Mouse (Mus musculus) limb, embryonic 14.5 days (tissue): ENCODE measurements around the gene Arhgef6. TPM values are rescaled to one million over a fixed set of nuclear protein-coding genes. Genes with fewer than 3 reads are reported as not detected.

Experiments used
- ATAC-seq: fragments of 200-750 bp; cut with Nextera tagmentation; 2 replicates; pipeline ENCODE4 v1.8.0; 2017; ENCODE audit warnings: low read depth, moderate number of reproducible peaks, moderate TSS enrichment; ENCODE audit not compliant: low FRiP score
- DNase-seq: peaks from one replicate; pipeline ENCODE4 v3.0.0-alpha.2; 2015; ENCODE audit warnings: low spot score
- H3K27ac ChIP-seq: fragments of 300-500 bp; sonication (generic); replicated peaks from 2 replicates; pipeline ENCODE4 v1.5.1; 2014; ENCODE audit warnings: low read depth, mild to moderate bottlenecking, low read length, moderate library complexity, mixed read lengths
- H3K27me3 ChIP-seq: fragments of 300-500 bp; sonication (generic); 2 replicates; pipeline ENCODE4 v1.6.1; 2014; ENCODE audit warnings: low read length, mixed read lengths; ENCODE audit not compliant: control insufficient read depth, insufficient read depth
- H3K36me3 ChIP-seq: fragments of 300-500 bp; sonication (generic); 2 replicates; pipeline ENCODE4 v1.6.1; 2014; ENCODE audit warnings: mild to moderate bottlenecking, low read length, moderate library complexity, mixed read lengths; ENCODE audit not compliant: control insufficient read depth, insufficient read depth
- H3K4me1 ChIP-seq: fragments of 300-500 bp; sonication (generic); 2 replicates; pipeline ENCODE4 v1.6.1; 2014; ENCODE audit warnings: antibody characterized with exemption, low read length, mixed read lengths; ENCODE audit not compliant: control insufficient read depth, insufficient read depth
- H3K4me2 ChIP-seq: fragments of 300-500 bp; sonication (generic); replicated peaks from 2 replicates; pipeline ENCODE4 v1.6.1; 2014; ENCODE audit warnings: low read depth, mild to moderate bottlenecking, low read length, moderate library complexity; ENCODE audit not compliant: severe bottlenecking
- H3K4me3 ChIP-seq: fragments of 300-500 bp; sonication (generic); replicated peaks from 2 replicates; pipeline ENCODE4 v1.5.1; 2014; ENCODE audit warnings: low read length
- H3K9ac ChIP-seq: fragments of 300-500 bp; sonication (generic); 2 replicates; pipeline ENCODE4 v1.6.1; 2014; ENCODE audit warnings: mild to moderate bottlenecking, low read depth, low read length, moderate library complexity; ENCODE audit not compliant: severe bottlenecking
- H3K9me3 ChIP-seq: fragments of 300-500 bp; sonication (generic); 2 replicates; pipeline ENCODE4 v1.6.1; 2016; ENCODE audit warnings: low read length; ENCODE audit not compliant: control insufficient read depth
- POLR2A ChIP-seq: fragments of 200-500 bp; IDR thresholded peaks from 2 replicates; pipeline ENCODE4 v1.8.0; 2012; ENCODE audit warnings: inconsistent platforms, mild to moderate bottlenecking, moderate library complexity, borderline replicate concordance; ENCODE audit not compliant: insufficient read depth, insufficient read length; ENCODE audit errors: extremely low read depth
- WGBS: fragments of 180-500 bp; shearing (Covaris S2); extraction: QIAGEN DNeasy Blood & Tissue Kit; methylation state at CpG from one replicate; pipeline ENCODE4 v1.1.7; 2014; 5-methylcytosine and 5-hydroxymethylcytosine counted together
- polyA plus RNA-seq, 2 experiments: library from polyadenylated mRNA; depleted of rRNA in 1 of 2; stranded (reverse) in 1 of 2; unstranded in 1 of 2; fragments of >200 nt; fragmentation: Nextera tagmentation in 1 of 2; extraction: Ambion mirVana in 1 of 2; gene quantifications; 2 replicates each; pipeline versions ENCODE4 v1.2.1 to v1.2.3; 2012 to 2014

The Arhgef6 gene
- polyA plus RNA-seq, 2 experiments: 14.9 to 17.0 TPM

DNA sequence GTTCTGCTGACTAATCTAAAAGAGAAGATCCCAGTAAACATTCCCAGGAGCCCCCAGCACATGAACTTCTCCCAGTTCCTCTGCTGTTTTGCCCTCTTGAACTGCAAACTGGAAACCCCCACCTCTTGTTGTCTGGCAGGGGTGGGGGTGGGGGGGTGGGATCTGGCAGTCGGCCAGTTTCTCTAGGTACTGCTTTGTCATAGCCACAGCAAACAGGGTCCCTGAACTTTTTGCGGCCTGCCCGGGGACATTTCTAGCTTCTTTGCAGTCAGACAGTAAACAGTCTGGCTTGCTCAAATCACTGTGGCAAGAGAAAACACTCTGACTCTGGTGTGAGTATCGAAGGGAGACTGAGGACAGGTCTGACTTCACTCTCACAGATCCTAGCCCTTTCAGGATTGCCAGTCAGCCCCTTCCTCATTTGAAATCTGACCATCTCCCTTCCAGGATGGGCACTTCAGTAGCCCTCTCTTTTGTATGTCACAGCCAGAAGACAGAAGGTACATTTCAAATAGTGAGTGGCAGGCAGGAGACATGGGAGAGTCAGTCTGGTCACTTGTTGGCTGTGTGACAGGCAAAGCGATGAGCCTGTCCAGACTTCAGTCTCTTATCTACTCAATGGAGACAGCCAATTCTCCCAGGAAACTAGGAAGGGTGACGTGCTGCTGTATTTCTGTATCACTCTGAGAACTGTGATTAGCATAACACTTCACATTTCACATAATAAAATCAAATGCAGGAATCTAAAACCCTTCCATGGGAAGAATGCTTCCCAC, 60.8 kb downstream of the Arhgef6 start:
- ATAC-seq: no peak
- no peak for DNase-seq
- no peaks in the 10 kb centered on the region for H3K9me3 ChIP-seq
- H3K36me3 ChIP-seq: no peaks in the 10 kb centered on the region
- no peak overlapping the region for H3K9ac ChIP-seq
- H3K27me3 ChIP-seq: no peaks in the 10 kb centered on the region
- H3K4me3 ChIP-seq: no peak overlapping the region
- no peak for TF ChIP-seq POLR2A
- H3K4me2 ChIP-seq: no peak overlapping the region
- no peaks in the 10 kb centered on the region for H3K4me1 ChIP-seq
- WGBS: 45% methylated on average over 6 of the region's 6 CpGs
- no peak overlapping the region for H3K27ac ChIP-seq

DNA sequence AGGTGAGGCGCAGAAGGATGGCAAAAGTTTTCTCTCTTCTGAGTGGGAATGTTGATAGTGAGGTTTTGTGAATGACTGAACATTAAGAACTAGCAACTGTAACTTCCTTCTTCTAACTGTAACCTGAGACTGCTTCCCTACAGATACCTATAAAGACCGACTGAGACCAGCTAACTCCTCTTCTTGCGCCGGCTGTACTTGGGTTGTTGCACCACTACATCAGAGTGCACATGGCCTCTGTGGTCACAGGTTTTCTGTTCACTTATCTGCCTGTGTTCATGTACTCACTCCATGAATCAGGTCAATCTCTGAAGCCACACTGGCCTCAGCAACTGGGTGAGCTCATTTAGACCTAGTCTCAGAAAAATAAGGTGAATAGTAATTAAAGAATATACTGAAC, 75.0 kb downstream of the Arhgef6 start:
- 70% methylated on average over 4 of the region's 4 CpGs for WGBS
- Histone ChIP-seq H3K4me2 (no peak overlapping the region), H3K27me3 (no peaks in the 10 kb centered on the region), H3K36me3 (no peaks in the 10 kb centered on the region), H3K9ac (no peak overlapping the region), H3K27ac (no peak overlapping the region), H3K9me3 (no peaks in the 10 kb centered on the region), H3K4me3 (no peak overlapping the region), H3K4me1 (no peaks in the 10 kb centered on the region)
- TF ChIP-seq POLR2A: no peak
- DNase-seq: no peak
- no peak for ATAC-seq

DNA sequence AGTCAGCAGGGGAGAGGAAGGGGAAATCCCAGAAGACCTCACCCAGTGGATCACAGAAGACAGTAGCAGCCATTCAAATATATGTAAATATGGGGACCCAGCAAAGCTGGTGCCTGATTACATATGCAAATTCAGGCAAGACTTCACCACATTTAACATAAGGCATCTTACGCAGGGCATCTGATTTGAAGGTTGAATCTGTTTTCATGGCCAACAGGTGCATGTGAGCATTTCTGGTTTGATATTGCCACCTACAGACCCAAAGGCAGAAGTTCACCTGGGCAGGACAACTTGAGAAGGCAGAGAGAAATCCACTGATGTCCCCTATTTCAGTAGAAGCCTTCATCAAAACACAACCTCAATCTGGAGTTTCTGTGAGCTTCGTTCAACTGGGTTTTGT, 77.8 kb downstream of the Arhgef6 start:
- Histone ChIP-seq H3K4me3 (no peak overlapping the region), H3K27me3 (no peaks in the 10 kb centered on the region), H3K4me1 (no peaks in the 10 kb centered on the region), H3K36me3 (no peaks in the 10 kb centered on the region), H3K4me2 (no peak overlapping the region), H3K9ac (no peak overlapping the region), H3K9me3 (no peaks in the 10 kb centered on the region), H3K27ac (no peak overlapping the region)
- no peak for DNase-seq
- TF ChIP-seq POLR2A: no peak
- WGBS: 48% methylated on average over 2 of the region's 2 CpGs
- ATAC-seq: no peak

DNA sequence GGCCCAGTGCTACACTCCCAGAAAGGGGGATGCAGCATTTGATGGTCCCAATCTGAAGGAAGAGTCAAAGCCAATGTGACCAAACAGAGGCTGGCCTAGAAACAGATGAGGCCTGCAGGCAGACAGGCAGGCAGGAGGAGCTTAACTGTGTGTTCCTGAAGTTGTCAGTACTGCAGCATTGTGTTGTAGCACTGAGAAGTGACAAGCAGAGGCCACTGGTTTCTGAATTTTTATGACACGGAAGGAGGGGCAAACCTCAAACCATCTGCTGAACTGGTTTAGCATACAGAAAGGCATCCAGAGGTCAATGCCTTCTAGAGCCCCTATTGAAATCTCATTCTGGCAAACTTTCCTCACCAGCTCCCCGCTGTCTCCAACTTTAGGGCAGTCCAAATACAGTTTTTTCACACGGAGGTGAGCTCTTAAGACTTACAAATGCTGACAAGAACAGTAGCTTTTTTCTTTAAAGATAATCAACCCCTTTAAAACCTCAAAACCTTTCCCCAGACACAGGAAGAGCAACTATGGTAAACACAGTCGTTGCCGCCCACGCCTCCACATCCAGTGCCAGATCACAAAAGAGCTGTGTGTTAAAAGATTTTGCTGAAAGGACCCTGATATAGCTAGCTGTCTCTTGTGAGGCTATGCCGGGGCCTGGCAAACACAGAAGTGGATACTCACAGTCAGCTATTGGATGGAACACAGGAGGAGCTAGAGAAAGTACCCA, 85.0 kb downstream of the Arhgef6 start:
- ATAC-seq (no peak), DNase-seq (no peak)
- Histone ChIP-seq H3K4me2 (no peak overlapping the region), H3K27ac (no peak overlapping the region), H3K9me3 (no peaks in the 10 kb centered on the region), H3K4me3 (no peak overlapping the region), H3K4me1 (no peaks in the 10 kb centered on the region), H3K9ac (no peak overlapping the region), H3K27me3 (no peaks in the 10 kb centered on the region), H3K36me3 (no peaks in the 10 kb centered on the region)
- TF ChIP-seq POLR2A: no peak
- WGBS: 71% methylated on average over 7 of the region's 7 CpGs

DNA sequence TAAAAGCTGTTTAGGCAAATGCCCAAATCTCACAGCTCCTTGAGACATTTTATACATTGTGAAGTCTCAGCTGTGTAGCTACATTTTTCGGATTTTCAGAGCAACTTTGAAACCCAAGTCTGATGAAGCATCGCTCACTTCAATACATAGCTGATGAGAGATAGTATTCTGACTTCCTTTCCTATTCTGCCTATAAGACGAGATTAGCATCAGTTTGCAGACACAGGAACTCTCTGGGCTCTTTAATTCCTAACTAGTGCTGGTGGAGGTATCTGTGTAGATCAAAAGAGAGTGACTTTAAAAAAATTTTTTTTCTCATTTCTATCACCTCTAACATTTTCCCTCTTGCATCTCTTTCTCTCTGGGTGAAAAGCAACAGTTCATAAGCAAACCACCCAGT, 100.0 kb downstream of the Arhgef6 start:
- no peak for ATAC-seq
- WGBS: 55% methylated on average over 3 of the region's 3 CpGs
- Histone ChIP-seq H3K27ac (no peak overlapping the region), H3K36me3 (no peaks in the 10 kb centered on the region), H3K4me3 (no peak overlapping the region), H3K4me2 (no peak overlapping the region), H3K4me1 (no peaks in the 10 kb centered on the region), H3K9ac (no peak overlapping the region), H3K9me3 (no peaks in the 10 kb centered on the region), H3K27me3 (no peaks in the 10 kb centered on the region)
- no peak for TF ChIP-seq POLR2A
- no peak for DNase-seq
